Mouse (Mus musculus): Measurements from ENCODE around the gene Th. TPM values are rescaled to one million over a fixed set of nuclear protein-coding genes. Genes with fewer than 3 reads are reported as not detected.

Gene Th
- polyA plus RNA-seq (2017; shearing (Covaris generic)), result not detected

GRCm38 (mm10) chr7:142931028-142931427, at the start of gene Th:
Th (minus strand) TSS chr7:142931128.

GRCm38 (mm10) chr7:142968809-142969511, 38.0 kb upstream of the Th start, which contains the start of gene Ascl2:
Ascl2 (minus strand) TSS chr7:142969264.

Other genes with a start within 250 kb of the Th start
- gene Ins2, start 187.7 kb downstream of the Th start, polyA plus RNA-seq (2017; shearing (Covaris generic)), result not detected
- gene Ascl2, start 38.1 kb upstream of the Th start, polyA plus RNA-seq (2017; shearing (Covaris generic)), result 0.31 TPM
- 96.9 TPM for gene Tspan32, start 73.9 kb upstream of the Th start, polyA plus RNA-seq (2017; shearing (Covaris generic))
- gene Cd81, start 121.6 kb upstream of the Th start, polyA plus RNA-seq (2017; shearing (Covaris generic)), result 28.6 TPM
- 18.9 TPM for gene Tssc4, start 138.1 kb upstream of the Th start, polyA plus RNA-seq (2017; shearing (Covaris generic))
- not detected for gene Trpm5, start 163.5 kb upstream of the Th start, polyA plus RNA-seq (2017; shearing (Covaris generic))
- not detected for gene Kcnq1, start 175.2 kb upstream of the Th start, polyA plus RNA-seq (2017; shearing (Covaris generic))